Mouse (Mus musculus): Measurements from ENCODE around the gene Carnmt1. TPM values are rescaled to one million over a fixed set of nuclear protein-coding genes. Genes with fewer than 3 reads are reported as not detected.
A peak's percentile ranks its signal among the peaks of the same experiment; 100 is the strongest.

Carnmt1 gene
- total RNA-seq (2021): 10 to 100 TPM; 10.4 to 11.5 TPM
- long read RNA-seq, experiment 1, full-length matches to known transcripts: 12 of 12 reads
- long read RNA-seq, experiment 1, partial matches to known transcripts: 0 of 12 reads
- long read RNA-seq, experiment 1, other reads (novel, unspliced or antisense): 0 of 12 reads
- long read RNA-seq, experiment 2, full-length matches to known transcripts: 15 of 19 reads
- long read RNA-seq, experiment 2, partial matches to known transcripts: 0 of 19 reads
- long read RNA-seq, experiment 2, other reads (novel, unspliced or antisense): 4 of 19 reads

GRCm38 (mm10) chr19:18670608-18671007 is at the start of gene Carnmt1:
Gene Carnmt1, plus strand, starts transcription at chr19:18670764.
- DNase-seq (ENCODE audit: low spot score in 2 of 2): peak; percentile 97 to 99

DNA sequence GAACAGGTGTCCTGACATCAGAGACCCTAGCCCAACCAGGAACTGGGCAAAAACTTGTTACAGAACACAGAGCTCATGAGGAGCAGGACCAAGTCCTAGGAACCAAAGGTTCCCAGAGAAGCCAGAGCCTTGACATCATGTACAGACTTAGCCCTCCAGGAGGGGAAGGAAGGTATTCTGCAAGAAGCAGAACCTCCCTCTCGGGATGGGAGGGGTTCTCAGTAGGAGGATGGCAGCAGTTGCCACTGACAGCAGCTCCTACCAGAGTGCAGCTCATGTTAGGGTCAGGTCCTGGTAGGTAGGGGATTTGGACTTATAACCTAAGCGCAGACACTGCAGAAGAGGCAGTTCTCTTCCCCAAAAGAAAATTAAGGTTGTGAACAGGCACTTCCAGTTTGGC is 46.7 kb upstream of the Carnmt1 start:
- DNase-seq (ENCODE audit: low spot score in 2 of 2): no peak

DNA sequence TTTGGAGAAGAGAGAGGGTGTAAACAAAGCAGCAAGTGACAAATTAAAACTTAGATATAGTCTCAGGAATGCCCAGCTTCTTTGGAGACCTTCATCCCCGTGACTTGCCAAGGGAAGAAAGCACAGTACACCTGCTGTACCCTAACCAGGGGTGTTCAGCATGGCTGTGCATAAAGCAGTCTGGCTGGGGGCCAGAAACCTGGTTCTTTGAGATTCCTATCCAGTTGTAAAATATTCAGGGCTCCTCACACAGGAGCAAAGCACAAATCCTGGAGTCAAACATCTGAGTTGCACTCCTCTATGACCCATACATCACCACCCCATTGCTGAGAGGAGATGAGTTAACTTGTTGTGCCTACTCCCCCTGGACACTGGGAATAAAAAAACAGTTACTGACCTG is 41.0 kb upstream of the Carnmt1 start:
- DNase-seq (ENCODE audit: low spot score in 2 of 2): no peak

DNA sequence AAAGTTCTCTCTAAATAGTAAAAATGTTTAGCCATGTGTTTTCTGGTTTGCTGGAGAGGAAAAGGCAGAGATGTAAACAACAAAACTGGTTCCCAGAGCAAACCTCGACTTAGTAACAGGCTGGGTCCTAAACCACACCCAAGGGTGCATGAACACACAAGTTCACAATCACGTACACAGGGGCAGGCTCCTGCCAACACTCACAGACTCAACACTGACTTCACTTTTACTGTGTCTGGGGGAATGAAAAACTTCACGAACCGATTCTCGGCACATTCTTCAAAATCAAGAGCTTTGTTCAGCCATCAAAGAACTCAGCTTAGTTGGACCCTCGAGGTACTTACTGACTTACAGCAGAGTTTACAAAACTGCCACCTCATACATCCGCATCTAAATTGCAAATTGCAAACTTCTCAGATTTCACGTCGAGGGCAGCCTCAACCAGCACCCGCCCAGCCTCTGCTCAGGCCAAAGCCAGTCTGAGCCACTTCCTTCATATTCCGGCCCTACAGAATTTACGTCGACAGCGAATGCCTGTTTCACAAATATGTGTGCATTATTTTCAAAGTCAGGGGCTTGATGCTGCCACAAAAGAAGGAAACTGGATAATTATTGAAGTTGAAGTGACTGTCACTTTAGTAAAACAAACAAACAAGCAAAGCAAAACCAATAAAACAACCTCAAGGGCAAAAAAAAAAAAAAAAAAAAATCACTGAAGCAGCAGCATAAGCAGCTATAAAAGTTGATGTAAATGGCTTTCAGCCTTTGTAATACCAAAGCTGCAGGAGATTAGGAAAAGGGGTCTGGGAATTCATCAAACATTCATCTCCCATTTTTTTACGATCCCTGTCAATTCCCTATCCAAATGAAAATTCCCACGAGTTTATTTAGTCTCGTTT is 40.1 kb upstream of the Carnmt1 start:
- no peak for DNase-seq (ENCODE audit: low spot score in 2 of 2)

GRCm38 (mm10) chr19:18631161-18631643 is 39.4 kb upstream of the Carnmt1 start:
- peak; percentile 7 to 32 for DNase-seq (ENCODE audit: low spot score in 2 of 2)

- DNase-seq (ENCODE audit: low spot score in 2 of 2): peak; percentile 93 to 94
Measured at GRCm38 (mm10) chr19:18631644-18632219, 38.8 kb upstream of the Carnmt1 start, which contains the start of the genes Ostf1 and Nmrk1. Gene Ostf1, minus strand, starts transcription at chr19:18631823. Gene Nmrk1, plus strand, starts transcription at chr19:18631950.

DNA sequence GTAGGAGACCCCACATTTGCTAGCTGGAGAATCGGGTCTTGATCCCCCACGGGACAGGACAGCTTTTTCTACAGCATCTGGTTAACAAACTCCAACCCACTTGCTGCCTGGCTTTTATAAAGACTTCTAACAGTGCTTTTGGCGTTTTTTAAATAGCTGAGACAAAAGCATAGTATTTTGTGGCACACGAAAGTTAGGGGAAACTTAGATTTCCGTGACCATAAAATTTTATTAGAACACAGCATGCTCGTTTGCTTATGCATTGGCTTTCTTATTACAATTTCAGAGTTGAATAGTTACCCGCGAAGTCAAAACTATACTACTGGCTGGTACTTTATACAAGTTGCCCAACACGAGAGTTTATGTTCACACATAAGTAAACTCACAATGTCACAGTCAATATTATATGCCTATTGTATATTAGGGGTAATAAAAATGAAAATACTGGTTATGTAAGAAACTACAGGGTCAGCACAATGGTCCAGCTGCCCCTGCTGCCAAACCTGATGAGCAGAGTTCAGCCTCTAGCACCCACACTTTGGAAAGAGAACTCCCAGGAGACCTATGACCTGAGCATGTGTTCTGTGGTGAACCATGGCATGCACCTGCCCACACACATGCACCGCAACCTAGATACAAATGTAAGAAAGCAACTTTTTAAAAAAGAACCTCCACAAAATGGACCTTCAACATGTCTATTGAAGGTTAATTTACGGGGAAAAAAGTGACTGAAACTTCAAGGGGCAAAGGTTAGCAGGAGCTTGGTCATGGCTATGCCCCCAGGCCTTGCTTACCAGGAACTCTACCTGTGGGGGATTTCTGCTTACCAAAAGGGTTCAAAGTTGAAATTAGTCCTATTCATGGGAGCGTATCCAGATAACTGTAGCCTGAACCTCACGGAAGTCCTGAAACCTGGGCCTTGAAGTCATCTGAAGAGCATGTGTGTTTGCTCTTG is 38.1 kb upstream of the Carnmt1 start:
- no peak for DNase-seq (ENCODE audit: low spot score in 2 of 2)

- no peak for DNase-seq (ENCODE audit: low spot score in 2 of 2)
Measured at GRCm38 (mm10) chr19:18637954-18638353, 32.6 kb upstream of the Carnmt1 start.

DNA sequence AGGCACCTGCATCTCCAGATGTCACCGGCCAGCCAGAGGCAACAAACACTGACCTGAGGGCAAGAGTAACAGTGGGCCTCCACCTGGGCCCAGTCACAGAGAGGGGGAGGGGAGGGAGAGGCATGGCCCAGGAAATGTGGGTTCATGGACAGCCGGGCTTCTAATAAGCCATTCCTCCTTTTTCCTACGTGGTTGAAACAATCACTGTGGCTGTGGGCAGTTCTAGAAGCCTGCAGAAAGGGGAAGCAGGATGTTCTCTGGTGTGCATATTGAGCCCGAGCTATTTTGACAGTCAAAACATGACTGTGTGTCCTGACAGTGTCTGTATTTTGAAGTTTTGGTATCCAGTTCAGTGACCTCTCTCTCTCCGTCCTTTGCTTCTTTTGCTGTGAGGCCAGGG is 31.6 kb upstream of the Carnmt1 start:
- DNase-seq (ENCODE audit: low spot score in 2 of 2): no peak

- no peak for DNase-seq (ENCODE audit: low spot score in 2 of 2)
Measured at GRCm38 (mm10) chr19:18639552-18639951, 31.0 kb upstream of the Carnmt1 start.

DNA sequence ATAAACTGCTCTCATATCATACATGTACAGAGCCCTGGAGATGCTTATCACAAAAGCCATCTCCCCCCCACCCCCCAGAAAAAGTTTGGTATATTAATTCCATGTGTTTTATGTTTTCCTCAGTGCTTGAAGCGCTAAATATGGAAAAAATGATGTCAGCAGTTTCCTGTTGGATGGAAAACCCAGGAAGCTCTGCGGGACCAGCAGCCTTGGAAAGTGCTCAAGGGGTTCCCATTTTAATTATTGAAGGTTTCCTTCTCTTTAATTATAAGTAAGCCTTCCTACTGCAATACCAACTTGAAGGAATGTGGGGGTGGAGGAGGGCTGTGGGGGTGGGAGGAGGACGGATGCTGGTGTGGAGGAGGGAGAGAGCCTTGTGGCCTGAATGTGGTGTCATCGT is 29.6 kb upstream of the Carnmt1 start:
- DNase-seq (ENCODE audit: low spot score in 2 of 2): no peak

DNA sequence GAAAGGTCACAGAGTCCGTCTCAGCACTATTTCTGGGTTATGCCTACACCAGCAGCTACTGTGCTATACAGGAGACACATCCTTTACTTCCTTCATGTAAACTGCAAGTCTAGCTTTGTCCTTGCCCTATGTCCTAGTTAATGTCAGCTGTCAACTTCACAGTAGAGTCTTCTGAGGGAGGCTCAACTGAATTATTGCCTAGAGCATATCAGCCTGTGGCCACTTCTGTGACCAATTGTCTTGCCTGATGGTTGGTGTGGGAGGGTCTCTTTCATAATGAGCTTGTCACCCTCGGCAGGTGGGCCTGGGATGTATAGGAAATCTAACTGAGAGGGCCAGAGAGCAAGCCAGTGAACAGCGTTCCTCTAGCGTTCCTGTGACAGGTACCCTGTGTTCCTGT is 27.2 kb upstream of the Carnmt1 start:
- DNase-seq (ENCODE audit: low spot score in 2 of 2): no peak

DNA sequence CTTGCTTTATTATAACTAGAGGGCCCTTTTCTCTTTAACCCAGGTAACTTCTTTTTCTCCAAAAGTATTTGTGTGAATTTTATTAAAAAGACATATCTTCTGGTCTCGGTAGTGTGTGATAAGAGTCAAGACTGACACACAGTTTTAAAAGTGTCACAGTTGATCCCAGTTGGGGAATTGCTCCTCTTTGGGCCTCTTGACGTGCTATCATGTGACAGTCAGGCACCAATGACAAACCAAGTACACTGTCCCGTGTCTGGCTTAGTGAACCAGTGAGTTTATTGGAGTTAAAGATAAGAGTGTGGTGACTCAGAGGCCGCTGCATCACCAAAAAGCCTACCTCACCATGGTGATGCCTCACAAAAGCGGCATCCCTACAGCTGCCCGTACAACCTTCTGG is 26.5 kb upstream of the Carnmt1 start:
- DNase-seq (ENCODE audit: low spot score in 2 of 2): no peak

GRCm38 (mm10) chr19:18646397-18646796 is 24.2 kb upstream of the Carnmt1 start:
- DNase-seq (ENCODE audit: low spot score in 2 of 2): no peak

- no peak for DNase-seq (ENCODE audit: low spot score in 2 of 2)
Measured at GRCm38 (mm10) chr19:18646853-18647420, 23.6 kb upstream of the Carnmt1 start.

DNA sequence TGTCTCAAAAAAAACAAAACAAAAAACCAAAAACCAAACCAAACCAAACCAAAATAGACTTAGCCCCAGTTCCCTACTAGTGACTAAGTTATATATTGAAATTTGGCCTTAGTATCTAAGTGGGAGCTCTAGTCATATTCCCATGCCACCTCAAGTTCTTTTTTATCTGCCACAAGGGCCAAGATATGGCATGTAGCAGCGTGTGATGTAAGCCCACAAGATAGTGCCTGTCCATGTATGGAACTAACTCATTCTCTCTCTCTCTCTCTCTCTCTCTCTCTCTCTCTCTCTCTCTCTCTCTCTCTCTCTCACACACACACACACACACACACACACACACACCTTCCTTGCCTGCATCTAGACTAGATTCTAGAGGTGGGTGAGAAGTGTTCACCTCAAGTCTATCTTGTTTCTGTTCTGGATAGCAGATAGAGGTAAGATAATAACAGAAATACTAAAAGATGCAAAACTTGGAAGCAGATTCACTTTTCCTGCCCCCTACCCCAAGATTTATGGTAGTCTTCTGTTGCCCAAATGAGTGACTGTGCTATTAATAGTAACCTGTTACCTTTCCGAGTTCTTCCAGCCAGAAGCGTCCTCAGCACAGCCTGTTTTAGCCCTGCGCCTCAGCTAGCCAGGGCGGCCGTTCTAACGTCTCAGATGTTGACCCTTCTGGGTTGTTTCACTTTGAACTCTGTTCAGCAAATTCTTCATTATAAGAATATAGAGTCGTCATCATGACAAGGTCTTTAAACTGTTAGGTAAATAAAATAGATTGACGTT is 22.6 kb upstream of the Carnmt1 start:
- no peak for DNase-seq (ENCODE audit: low spot score in 2 of 2)

DNA sequence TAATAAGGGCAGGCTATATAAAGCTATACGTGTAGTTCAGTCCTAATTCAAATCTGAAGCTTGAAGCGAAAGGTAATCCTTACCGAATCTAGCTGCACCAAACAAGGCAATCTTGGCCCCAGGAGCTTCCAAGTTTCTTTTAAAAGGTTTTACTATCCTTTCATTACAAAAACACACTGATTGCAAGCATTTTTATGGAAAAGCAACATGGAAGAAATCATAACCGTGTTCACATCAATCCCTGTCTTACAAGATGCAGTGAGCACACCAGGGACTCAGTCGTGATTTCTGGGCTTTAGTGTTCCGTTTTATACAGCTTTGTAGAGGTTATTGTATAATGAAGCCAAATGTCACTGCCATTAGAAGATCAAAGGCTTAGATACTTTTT is 22.0 kb upstream of the Carnmt1 start:
- DNase-seq (ENCODE audit: low spot score in 2 of 2): no peak

- no peak for DNase-seq (ENCODE audit: low spot score in 2 of 2)
Measured at GRCm38 (mm10) chr19:18649955-18650354, 20.6 kb upstream of the Carnmt1 start.

GRCm38 (mm10) chr19:18650473-18650872 is 20.1 kb upstream of the Carnmt1 start:
- DNase-seq (ENCODE audit: low spot score in 2 of 2): no peak

DNA sequence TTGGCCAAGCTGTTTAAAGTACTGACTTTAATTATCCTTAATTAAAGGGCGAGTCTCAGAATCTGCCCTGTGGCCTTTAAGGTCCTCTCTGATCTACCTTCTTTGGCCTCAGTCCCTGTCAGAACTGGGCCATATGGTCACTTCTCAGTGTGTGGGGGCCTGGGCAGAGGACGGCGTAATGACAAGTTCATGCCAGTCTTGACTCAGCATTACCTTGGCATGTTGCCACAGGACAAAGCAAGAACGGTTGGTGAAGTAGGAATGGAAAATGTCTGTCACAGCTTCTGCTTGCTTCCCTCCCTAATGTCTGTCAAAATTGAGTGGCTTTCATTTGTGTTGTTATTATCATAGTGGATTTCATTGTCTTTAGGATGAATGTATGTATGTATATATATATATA is 18.0 kb upstream of the Carnmt1 start:
- no peak for DNase-seq (ENCODE audit: low spot score in 2 of 2)

Data from left cerebral cortex, adult 18-20 months (tissue).